Mouse (Mus musculus) myocyte (in vitro differentiated cells): Measurements from ENCODE around the gene Ttc29.

ENCODE experiments used
- CEBPB ChIP-seq: IDR thresholded peaks from 2 replicates; pipeline ENCODE4 v1.6.1; 2011; ENCODE audit warnings: mild to moderate bottlenecking, moderate library complexity; ENCODE audit not compliant: poor library complexity, insufficient read depth, severe bottlenecking
- E2F4 ChIP-seq: IDR thresholded peaks from one replicate; pipeline ENCODE4 v1.6.1; 2011; ENCODE audit warnings: mild to moderate bottlenecking, control low read depth, moderate library complexity; ENCODE audit not compliant: insufficient read depth
- POLR2A ChIP-seq: IDR thresholded peaks from one replicate; pipeline ENCODE4 v1.6.1; 2011; ENCODE audit warnings: low read depth, mild to moderate bottlenecking, control low read depth, moderate library complexity; ENCODE audit not compliant: insufficient read length
- USF1 ChIP-seq: IDR thresholded peaks from one replicate; pipeline ENCODE4 v1.6.1; 2011; ENCODE audit warnings: low read depth, mild to moderate bottlenecking, control low read depth, moderate library complexity

- TF ChIP-seq E2F4 (no peak), POLR2A (no peak), CEBPB (no peak), USF1 (no peak)
These were observed 102.5 kb downstream of the Ttc29 start for GRCm38 (mm10) chr8:78315576-78315975.
